Comparison of ENCODE assay signal across 8 mouse cellular contexts in genomic region chr5:123039120-123039752, GRCm38 (mm10). TPM values are rescaled to one million over a fixed set of nuclear protein-coding genes. Genes with fewer than 3 reads are reported as not detected.
DNase-seq lines count a peak whose midpoint lies in the region.

No protein-coding gene starts in this region.

- H3K4me1 ChIP-seq in forebrain, embryonic 10.5 days: peaks cover 20% of the 10 kb centered on the region
- peaks cover 68% of the 10 kb centered on the region for H3K4me1 ChIP-seq in megakaryocyte, embryonic 14.5 days

- H3K9me3 ChIP-seq in forebrain, embryonic 10.5 days: no peaks in the 10 kb centered on the region
- no peaks in the 10 kb centered on the region for H3K9me3 ChIP-seq in megakaryocyte, embryonic 14.5 days

- H3K4me3 ChIP-seq in forebrain, embryonic 10.5 days: peak overlapping the region; percentile 50
- H3K4me3 ChIP-seq in megakaryocyte, embryonic 14.5 days (replicated peaks): peak overlapping the region; percentile 90

- intact Hi-C loops in heart, postnatal 10 days (cut with DNase I): no loop called here

- peak overlapping the region; percentile 62; the same call in 1 of the 2 replicates for H3K27ac ChIP-seq in forebrain, embryonic 10.5 days

- 4% methylated on average over 25 of the region's 25 CpGs for WGBS in forebrain, embryonic 10.5 days

- 0 out of 2 replicates have a peak, but pooled peaks cover 3% of the 10 kb centered on the region for H3K27me3 ChIP-seq in forebrain, embryonic 10.5 days (ENCODE audit: poor library complexity, severe bottlenecking)
- H3K27me3 ChIP-seq in megakaryocyte, embryonic 14.5 days (replicated peaks): no peaks in the 10 kb centered on the region

- peak; percentile 87 for DNase-seq in CD4-positive helper T cell, adult 2 months (ENCODE audit: low read depth, low spot score)
- DNase-seq in adrenal gland, adult 2 months: peak; percentile 89
- DNase-seq in forebrain, embryonic 10.5 days (ENCODE audit: extremely low spot score, low spot score): peak; percentile 67
- DNase-seq in heart, postnatal 10 days: peak; percentile 83 to 85
- peak; percentile 89 to 90 for DNase-seq in kidney, postnatal 25 days
- DNase-seq in spleen, postnatal 10 days (ENCODE audit: low spot score in 2 of 2): peak; percentile 93 to 94
- DNase-seq in right cerebral cortex, adult 2 months (ENCODE audit: low spot score in 2 of 2): no peak

- H3K36me3 ChIP-seq in forebrain, embryonic 10.5 days (replicated peaks): no peaks in the 10 kb centered on the region
- no peaks in the 10 kb centered on the region for H3K36me3 ChIP-seq in megakaryocyte, embryonic 14.5 days (replicated peaks; ENCODE audit: low read length)

RNA-seq across cellular contexts. Expression of gene Morn3, which starts 7.6 kb away (rescaled TPM):
- total RNA-seq in adrenal gland, adult 2 months (2021): not detected
- not detected in 2 replicates for polyA plus RNA-seq in adrenal gland, adult 2 months (2012; rRNA removed)
- polyA plus RNA-seq in forebrain, embryonic 10.5 days (2016; fragmentation: Nextera tagmentation; extraction: Ambion mirVana): 0.26 and 0.33 TPM in 2 replicates
- total RNA-seq in heart, postnatal 10 days (2021): not detected
- not detected in 2 replicates for polyA plus RNA-seq in megakaryocyte, embryonic 14.5 days (2012; ENCODE audit: insufficient read depth, low replicate concordance)

RNA-seq across cellular contexts. Expression of gene Orai1, which starts 24.4 kb away (rescaled TPM):
- 10 to 100 TPM in 1 of 2 experiments, 1 to 10 TPM in 1; 9.8 to 13.6 TPM for total RNA-seq in adrenal gland, adult 2 months (2021)
- 56.8 and 67.8 TPM in 2 replicates for polyA plus RNA-seq in adrenal gland, adult 2 months (2012; rRNA removed)
- polyA plus RNA-seq in forebrain, embryonic 10.5 days (2016; fragmentation: Nextera tagmentation; extraction: Ambion mirVana): 6.9 and 7.9 TPM in 2 replicates
- 10 to 100 TPM; 18.7 to 20.2 TPM for total RNA-seq in heart, postnatal 10 days (2021)
- 111 and 131 TPM in 2 replicates for polyA plus RNA-seq in megakaryocyte, embryonic 14.5 days (2012; ENCODE audit: insufficient read depth, low replicate concordance)

RNA-seq across cellular contexts. Expression of gene Tmem120b, which starts 29.0 kb away (rescaled TPM):
- 10 to 100 TPM; 32.0 to 33.2 TPM for total RNA-seq in adrenal gland, adult 2 months (2021)
- polyA plus RNA-seq in adrenal gland, adult 2 months (2012; rRNA removed): 19.0 and 32.8 TPM in 2 replicates
- 8.3 and 10.4 TPM in 2 replicates for polyA plus RNA-seq in forebrain, embryonic 10.5 days (2016; fragmentation: Nextera tagmentation; extraction: Ambion mirVana)
- total RNA-seq in heart, postnatal 10 days (2021): 10 to 100 TPM; 11.1 to 11.7 TPM
- polyA plus RNA-seq in megakaryocyte, embryonic 14.5 days (2012; ENCODE audit: insufficient read depth, low replicate concordance): 5.3 and 6.9 TPM in 2 replicates

RNA-seq across cellular contexts. Expression of gene Kdm2b, which starts 49.6 kb away (rescaled TPM):
- 10 to 100 TPM; 13.5 to 15.0 TPM for total RNA-seq in adrenal gland, adult 2 months (2021)
- polyA plus RNA-seq in adrenal gland, adult 2 months (2012; rRNA removed): 11.7 and 12.5 TPM in 2 replicates
- polyA plus RNA-seq in forebrain, embryonic 10.5 days (2016; fragmentation: Nextera tagmentation; extraction: Ambion mirVana): 83.3 and 83.4 TPM in 2 replicates
- 10 to 100 TPM; 23.1 to 23.3 TPM for total RNA-seq in heart, postnatal 10 days (2021)
- 19.1 and 24.4 TPM in 2 replicates for polyA plus RNA-seq in megakaryocyte, embryonic 14.5 days (2012; ENCODE audit: insufficient read depth, low replicate concordance)

Comparison
In these comparisons a context has a peak if more than half of its experiments do, and no peak if none do; other contexts are left out.
1. DNase-seq: peak in CD4-positive helper T cell, adult 2 months (single experiment), adrenal gland, adult 2 months (single experiment), forebrain, embryonic 10.5 days (single experiment), heart, postnatal 10 days (2 of 2), kidney, postnatal 25 days (2 of 2) and spleen, postnatal 10 days (2 of 2); none in right cerebral cortex, adult 2 months (0 of 2).